Mouse (Mus musculus): ENCODE results near the gene Ints3. TPM values are rescaled to one million over a fixed set of nuclear protein-coding genes. Genes with fewer than 3 reads are reported as not detected.
"Not testable (repeated sequence)": the region's sequence is repeated elsewhere in the genome, so short reads cannot be mapped to it uniquely, and the experiment has no call there.

Gene Ints3
- polyA plus RNA-seq, 1 experiment, result 15.5 TPM

GRCm38 (mm10) chr3:90371857-90372256 is 61.6 kb downstream of the Ints3 start:
- Histone ChIP-seq H3K27me3 (replicated peaks) (peaks cover 15% of the 10 kb centered on the region), H3K36me3 (replicated peaks; ENCODE audit: low read length) (no peaks in the 10 kb centered on the region), H3K4me3 (replicated peaks) (no peak overlapping the region), H3K4me1 (peaks cover 22% of the 10 kb centered on the region), H3K9me3 (no peaks in the 10 kb centered on the region)
- TF ChIP-seq GATA1 (IDR thresholded peaks at IDR 0.05; ENCODE audit: borderline replicate concordance, low read length) (no peak), FLI1 (IDR thresholded peaks at IDR 0.05; ENCODE audit: low read length) (no peak)

- Histone ChIP-seq H3K9me3 (no peaks in the 10 kb centered on the region), H3K36me3 (replicated peaks; ENCODE audit: low read length) (peaks cover 7% of the 10 kb centered on the region), H3K27me3 (replicated peaks) (peaks cover 10% of the 10 kb centered on the region), H3K4me1 (peaks cover 31% of the 10 kb centered on the region), H3K4me3 (replicated peaks) (no peak overlapping the region)
- no peak for TF ChIP-seq GATA1 (IDR thresholded peaks at IDR 0.05; ENCODE audit: borderline replicate concordance, low read length)
- no peak for TF ChIP-seq FLI1 (IDR thresholded peaks at IDR 0.05; ENCODE audit: low read length)
Measured at GRCm38 (mm10) chr3:90369041-90369440, 64.4 kb downstream of the Ints3 start.

DNA sequence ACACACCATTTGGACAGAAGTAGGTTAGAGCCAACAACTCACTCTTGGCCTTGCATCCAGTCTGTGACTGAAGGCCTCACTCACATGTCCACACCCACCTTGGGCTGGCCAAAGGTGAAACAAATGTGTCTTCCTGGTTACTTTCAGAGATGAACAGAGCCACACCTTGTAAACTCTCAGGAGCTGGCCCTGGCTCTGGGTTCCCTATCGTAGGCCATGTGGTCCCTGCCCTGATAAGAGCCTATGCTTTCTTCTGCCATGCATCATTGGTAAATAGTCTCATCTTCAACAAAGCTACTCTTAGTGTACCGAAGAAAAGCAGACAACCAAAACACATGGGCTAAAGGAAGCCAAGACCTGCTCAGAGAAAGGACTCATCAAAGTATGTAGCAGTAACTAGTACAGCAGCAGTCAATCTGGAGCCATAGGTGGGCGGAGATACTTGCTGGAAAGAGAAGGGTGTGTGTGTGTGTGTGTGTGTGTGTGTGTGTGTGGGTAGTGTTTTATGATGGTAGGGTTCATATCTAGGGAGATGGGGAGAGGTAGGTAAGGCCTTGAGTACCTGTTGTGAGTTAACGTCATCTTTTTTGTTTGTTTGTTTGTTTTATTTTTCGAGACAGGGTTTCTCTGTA is 66.3 kb downstream of the Ints3 start:
- H3K36me3 ChIP-seq (replicated peaks; ENCODE audit: low read length), result peaks cover 19% of the 10 kb centered on the region
- H3K27me3 ChIP-seq (replicated peaks), result peaks cover 5% of the 10 kb centered on the region
- TF ChIP-seq FLI1 (IDR thresholded peaks at IDR 0.05; ENCODE audit: low read length) (no peak), GATA1 (IDR thresholded peaks at IDR 0.05; ENCODE audit: borderline replicate concordance, low read length) (no peak)
- H3K9me3 ChIP-seq, result no peaks in the 10 kb centered on the region
- H3K4me3 ChIP-seq (replicated peaks), result no peak overlapping the region
- peaks cover 24% of the 10 kb centered on the region for H3K4me1 ChIP-seq

DNA sequence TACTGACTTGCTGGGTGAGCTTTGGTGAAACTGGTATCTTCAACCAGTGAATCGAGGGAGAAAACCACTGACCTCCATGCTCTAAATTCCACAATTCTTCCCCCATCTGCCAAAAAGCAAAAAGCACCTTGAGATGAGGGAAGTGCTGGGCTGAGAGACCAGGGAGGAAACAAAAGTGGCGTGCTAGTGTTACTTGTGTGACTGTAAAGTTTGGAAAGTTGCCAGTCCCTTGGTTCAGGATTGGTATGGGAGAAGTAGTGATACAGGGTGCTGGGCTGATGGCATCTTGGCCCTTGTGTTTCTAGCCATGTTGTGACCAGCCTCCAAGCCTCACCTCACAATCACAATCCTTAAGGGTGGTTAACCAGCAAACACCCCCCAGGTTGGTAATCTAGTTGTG is 71.1 kb downstream of the Ints3 start:
- H3K27me3 ChIP-seq (replicated peaks), result no peaks in the 10 kb centered on the region
- no peaks in the 10 kb centered on the region for H3K9me3 ChIP-seq
- peaks cover 44% of the 10 kb centered on the region for H3K4me1 ChIP-seq
- H3K36me3 ChIP-seq (replicated peaks; ENCODE audit: low read length), result peaks cover 58% of the 10 kb centered on the region
- TF ChIP-seq GATA1 (IDR thresholded peaks at IDR 0.05; ENCODE audit: borderline replicate concordance, low read length) (no peak), FLI1 (IDR thresholded peaks at IDR 0.05; ENCODE audit: low read length) (no peak)
- H3K4me3 ChIP-seq (replicated peaks), result no peak overlapping the region

GRCm38 (mm10) chr3:90361476-90361875 is 71.9 kb downstream of the Ints3 start:
- H3K9me3 ChIP-seq, result no peaks in the 10 kb centered on the region
- H3K4me3 ChIP-seq (replicated peaks), result no peak overlapping the region
- no peaks in the 10 kb centered on the region for H3K27me3 ChIP-seq (replicated peaks)
- H3K4me1 ChIP-seq, result peaks cover 41% of the 10 kb centered on the region
- TF ChIP-seq GATA1 (IDR thresholded peaks at IDR 0.05; ENCODE audit: borderline replicate concordance, low read length), result no peak
- no peak for TF ChIP-seq FLI1 (IDR thresholded peaks at IDR 0.05; ENCODE audit: low read length)
- H3K36me3 ChIP-seq (replicated peaks; ENCODE audit: low read length), result peaks cover 67% of the 10 kb centered on the region

GRCm38 (mm10) chr3:90359230-90359629 is 74.2 kb downstream of the Ints3 start:
- Histone ChIP-seq H3K4me3 (replicated peaks) (no peak overlapping the region), H3K36me3 (replicated peaks; ENCODE audit: low read length) (peaks cover 82% of the 10 kb centered on the region), H3K4me1 (peaks cover 24% of the 10 kb centered on the region), H3K27me3 (replicated peaks) (no peaks in the 10 kb centered on the region), H3K9me3 (no peaks in the 10 kb centered on the region)
- TF ChIP-seq FLI1 (IDR thresholded peaks at IDR 0.05; ENCODE audit: low read length), result no peak
- no peak for TF ChIP-seq GATA1 (IDR thresholded peaks at IDR 0.05; ENCODE audit: borderline replicate concordance, low read length)

GRCm38 (mm10) chr3:90357959-90358358 is 75.5 kb downstream of the Ints3 start:
- H3K4me3 ChIP-seq (replicated peaks), result no peak overlapping the region
- H3K36me3 ChIP-seq (replicated peaks; ENCODE audit: low read length), result peaks cover 87% of the 10 kb centered on the region
- no peaks in the 10 kb centered on the region for H3K27me3 ChIP-seq (replicated peaks)
- TF ChIP-seq FLI1 (IDR thresholded peaks at IDR 0.05; ENCODE audit: low read length), result no peak
- no peak for TF ChIP-seq GATA1 (IDR thresholded peaks at IDR 0.05; ENCODE audit: borderline replicate concordance, low read length)
- H3K9me3 ChIP-seq, result no peaks in the 10 kb centered on the region
- peaks cover 24% of the 10 kb centered on the region for H3K4me1 ChIP-seq

DNA sequence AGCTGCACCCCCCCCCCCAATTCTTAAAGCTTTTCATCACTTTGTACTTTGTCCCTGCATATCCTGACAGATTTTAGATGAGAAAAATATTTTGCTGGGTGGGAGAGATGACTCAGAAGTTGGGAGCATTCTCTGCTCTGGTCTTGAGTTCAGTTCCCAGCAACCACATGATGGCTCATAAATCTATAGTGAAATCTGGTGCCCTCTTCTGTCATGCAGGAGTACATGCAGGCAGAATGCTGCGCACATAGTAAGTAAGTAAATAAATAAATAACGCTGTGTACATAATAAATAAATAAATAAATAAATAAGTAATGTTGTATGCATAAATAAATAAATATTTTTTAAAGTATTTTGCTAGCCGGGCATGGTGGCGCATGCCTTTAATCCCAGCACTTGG is 85.6 kb downstream of the Ints3 start:
- Histone ChIP-seq H3K4me3 (replicated peaks) (no peak overlapping the region), H3K9me3 (no peaks in the 10 kb centered on the region), H3K36me3 (replicated peaks; ENCODE audit: low read length) (peaks cover 76% of the 10 kb centered on the region), H3K27me3 (replicated peaks) (no peaks in the 10 kb centered on the region), H3K4me1 (peaks cover 11% of the 10 kb centered on the region; the same call in 1 of the 2 replicates)
- TF ChIP-seq GATA1 (IDR thresholded peaks at IDR 0.05; ENCODE audit: borderline replicate concordance, low read length), result no peak
- TF ChIP-seq FLI1 (IDR thresholded peaks at IDR 0.05; ENCODE audit: low read length), result no peak

DNA sequence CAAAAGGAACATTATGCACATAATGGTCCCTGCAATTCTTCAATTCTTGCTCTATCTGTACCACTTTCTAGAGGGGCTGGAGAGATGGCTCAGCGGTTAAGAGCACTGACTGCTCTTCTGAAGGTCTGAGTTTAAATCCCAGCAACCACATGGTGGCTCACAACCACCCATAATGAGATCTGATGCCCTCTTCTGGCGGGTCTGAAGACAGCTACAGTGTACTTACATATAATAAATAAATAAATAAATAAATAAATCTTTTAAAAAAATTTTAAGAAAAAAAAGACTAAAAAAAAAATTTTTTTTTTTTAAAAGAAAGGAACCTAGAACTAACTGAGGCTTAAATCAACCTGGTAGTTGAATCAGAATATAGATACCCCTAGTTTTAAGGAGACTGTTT is 90.6 kb downstream of the Ints3 start:
- not testable (repeated sequence) for H3K27me3 ChIP-seq (replicated peaks); H3K9me3 ChIP-seq; H3K4me3 ChIP-seq (replicated peaks)

More for the DNA sequence above, 90.6 kb downstream of the Ints3 start:
- Histone ChIP-seq H3K4me1 (peaks cover 26% of the 10 kb centered on the region), H3K36me3 (replicated peaks; ENCODE audit: low read length) (peaks cover 59% of the 10 kb centered on the region)

Other genes starting within 250 kb of the Ints3 start
- 120 and 279 TPM in 2 replicates for gene Rps27, start 220.0 kb downstream of the Ints3 start, polyA plus RNA-seq (2012; ENCODE audit: insufficient read depth, low replicate concordance)
- gene Rab13, start 219.9 kb downstream of the Ints3 start, polyA plus RNA-seq (2012; ENCODE audit: insufficient read depth, low replicate concordance), result 7.1 and 45.9 TPM in 2 replicates
- gene Jtb, start 202.0 kb downstream of the Ints3 start, polyA plus RNA-seq (2012; ENCODE audit: insufficient read depth, low replicate concordance), result 132 and 150 TPM in 2 replicates
- 0.07 TPM in 1 of 2 replicates, not detected in the other for gene Creb3l4, start 190.1 kb downstream of the Ints3 start, polyA plus RNA-seq (2012; ENCODE audit: insufficient read depth, low replicate concordance)
- gene Slc39a1, start 185.4 kb downstream of the Ints3 start, polyA plus RNA-seq (2012; ENCODE audit: insufficient read depth, low replicate concordance), result 14.4 and 22.8 TPM in 2 replicates
- 53.7 and 79.0 TPM in 2 replicates for gene Crtc2, start 179.5 kb downstream of the Ints3 start, polyA plus RNA-seq (2012; ENCODE audit: insufficient read depth, low replicate concordance)
- 41.0 and 105 TPM in 2 replicates for gene Dennd4b, start 168.4 kb downstream of the Ints3 start, polyA plus RNA-seq (2012; ENCODE audit: insufficient read depth, low replicate concordance)
- 2.8 and 3.2 TPM in 2 replicates for gene Gatad2b, start 140.4 kb downstream of the Ints3 start, polyA plus RNA-seq (2012; ENCODE audit: insufficient read depth, low replicate concordance)
- gene Slc27a3, start 43.7 kb downstream of the Ints3 start, polyA plus RNA-seq (2012; ENCODE audit: insufficient read depth, low replicate concordance), result 2.3 and 3.1 TPM in 2 replicates
- gene Npr1, start 32.2 kb upstream of the Ints3 start, polyA plus RNA-seq (2012; ENCODE audit: insufficient read depth, low replicate concordance), result 2.6 TPM in 1 of 2 replicates, not detected in the other
- gene Ilf2, start 42.5 kb upstream of the Ints3 start, polyA plus RNA-seq (2012; ENCODE audit: insufficient read depth, low replicate concordance), result 10.5 TPM in 1 of 2 replicates, not detected in the other
- 3.0 and 5.3 TPM in 2 replicates for gene Snapin, start 57.4 kb upstream of the Ints3 start, polyA plus RNA-seq (2012; ENCODE audit: insufficient read depth, low replicate concordance)
- gene Chtop, start 75.9 kb upstream of the Ints3 start, polyA plus RNA-seq (2012; ENCODE audit: insufficient read depth, low replicate concordance), result 33.3 and 68.8 TPM in 2 replicates
- gene S100a1, start 80.8 kb upstream of the Ints3 start, polyA plus RNA-seq (2012; ENCODE audit: insufficient read depth, low replicate concordance), result 9.9 and 105 TPM in 2 replicates
- 3.7 and 30.3 TPM in 2 replicates for gene S100a13, start 80.8 kb upstream of the Ints3 start, polyA plus RNA-seq (2012; ENCODE audit: insufficient read depth, low replicate concordance)
- 0.10 TPM in 1 of 2 replicates, not detected in the other for gene S100a14, start 93.2 kb upstream of the Ints3 start, polyA plus RNA-seq (2012; ENCODE audit: insufficient read depth, low replicate concordance)
- not detected in 2 replicates for gene S100a16, start 103.6 kb upstream of the Ints3 start, polyA plus RNA-seq (2012; ENCODE audit: insufficient read depth, low replicate concordance)
- not detected in 2 replicates for gene S100a3, start 127.0 kb upstream of the Ints3 start, polyA plus RNA-seq (2012; ENCODE audit: insufficient read depth, low replicate concordance)
- gene S100a2, start 156.6 kb upstream of the Ints3 start, polyA plus RNA-seq (2012; ENCODE audit: insufficient read depth, low replicate concordance), result not detected in 2 replicates
- gene Gm42674, start 168.3 kb upstream of the Ints3 start, polyA plus RNA-seq (2012; ENCODE audit: insufficient read depth, low replicate concordance), result not detected in 2 replicates
- gene S100a4, start 170.1 kb upstream of the Ints3 start, polyA plus RNA-seq (2012; ENCODE audit: insufficient read depth, low replicate concordance), result not detected in 2 replicates
- gene S100a5, start 174.9 kb upstream of the Ints3 start, polyA plus RNA-seq (2012; ENCODE audit: insufficient read depth, low replicate concordance), result not detected in 2 replicates
- gene S100a6, start 179.3 kb upstream of the Ints3 start, polyA plus RNA-seq (2012; ENCODE audit: insufficient read depth, low replicate concordance), result 1.3 TPM in 1 of 2 replicates, not detected in the other
- not detected in 2 replicates for gene S100a7a, start 220.4 kb upstream of the Ints3 start, polyA plus RNA-seq (2012; ENCODE audit: insufficient read depth, low replicate concordance)
- gene S100a8, start 235.4 kb upstream of the Ints3 start, polyA plus RNA-seq (2012; ENCODE audit: insufficient read depth, low replicate concordance), result 2.9 TPM in 1 of 2 replicates, not detected in the other